Mouse (Mus musculus): ENCODE results near the gene Ankrd11.

- TF ChIP-seq POLR2A (IDR thresholded peaks at IDR 0.05; ENCODE audit: control insufficient read depth, low read depth, low read length) = no peak
- TF ChIP-seq CTCF (IDR thresholded peaks at IDR 0.05; ENCODE audit: control insufficient read depth, insufficient read depth, insufficient replicate concordance, low read depth, low read length) = no peak
Observed at GRCm38 (mm10) chr8:123071176-123071575, 29.1 kb upstream of the Ankrd11 start.
